Mouse (Mus musculus) adrenal gland (tissue): ENCODE measurements around the gene Gstm1.

Source experiments
- intact Hi-C: fragments of 180-260 bp; cut with DNase I; formaldehyde crosslinking; loops from one replicate; pipeline ENCODE4 v1.15.1; 2025

Gstm1 gene

DNA sequence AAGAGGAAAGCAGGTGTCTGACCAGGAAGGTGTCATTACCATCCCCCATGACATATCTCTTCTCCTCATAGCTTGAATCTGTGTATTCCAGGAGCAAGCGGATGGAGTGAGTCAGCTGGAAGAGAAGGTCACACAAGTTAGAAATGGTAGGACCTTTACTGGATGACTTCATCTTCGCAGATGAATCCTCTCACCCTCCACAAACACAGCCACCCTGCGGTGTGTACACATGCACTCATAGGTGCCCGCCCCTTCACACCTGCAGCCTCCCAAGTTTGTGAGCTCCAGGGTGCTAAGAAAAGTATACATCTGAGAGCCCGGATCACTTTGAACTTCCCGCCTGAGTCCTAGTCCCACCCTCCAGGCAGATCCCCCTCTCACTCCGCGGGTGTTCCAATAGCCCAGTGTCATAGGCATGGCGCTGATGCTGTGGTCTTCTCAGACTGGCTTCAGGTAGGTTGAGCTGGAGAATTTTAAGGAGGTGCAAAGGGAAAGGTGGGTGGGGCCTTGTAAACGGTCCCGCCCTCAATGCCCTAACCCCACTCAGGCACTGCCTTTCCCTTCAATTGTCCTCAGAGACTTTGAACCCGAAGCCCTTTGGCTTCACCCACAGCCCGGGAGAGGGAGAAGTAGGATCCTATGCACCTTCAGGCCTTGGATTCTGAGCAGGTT, 48.9 kb downstream of the Gstm1 start, which contains the start of gene Gstm3:
Gene Gstm3, minus strand, starts transcription at position 560 of the 672 bp plus-strand sequence.
- intact Hi-C loops, result no loop called here

DNA sequence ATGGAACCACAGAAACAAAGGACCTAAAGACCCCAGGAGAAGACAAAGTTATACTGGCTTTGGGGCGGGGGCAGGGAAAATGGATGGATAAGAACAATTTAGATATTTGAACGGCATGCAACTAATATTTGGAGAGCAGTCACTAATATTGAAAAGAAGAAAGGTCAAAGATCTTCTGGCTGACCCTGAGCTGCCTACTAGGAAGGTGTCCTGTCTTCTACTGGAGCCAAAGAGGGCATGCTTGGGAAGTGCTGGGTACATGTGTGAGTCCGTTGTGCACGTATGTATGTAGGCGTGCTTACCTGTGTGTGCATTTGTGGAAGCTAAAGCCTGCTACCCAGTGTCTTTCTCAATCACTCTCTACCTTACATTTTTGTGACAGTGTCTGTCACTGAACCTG, 51.1 kb downstream of the Gstm1 start:
- intact Hi-C loops, result no loop called here

DNA sequence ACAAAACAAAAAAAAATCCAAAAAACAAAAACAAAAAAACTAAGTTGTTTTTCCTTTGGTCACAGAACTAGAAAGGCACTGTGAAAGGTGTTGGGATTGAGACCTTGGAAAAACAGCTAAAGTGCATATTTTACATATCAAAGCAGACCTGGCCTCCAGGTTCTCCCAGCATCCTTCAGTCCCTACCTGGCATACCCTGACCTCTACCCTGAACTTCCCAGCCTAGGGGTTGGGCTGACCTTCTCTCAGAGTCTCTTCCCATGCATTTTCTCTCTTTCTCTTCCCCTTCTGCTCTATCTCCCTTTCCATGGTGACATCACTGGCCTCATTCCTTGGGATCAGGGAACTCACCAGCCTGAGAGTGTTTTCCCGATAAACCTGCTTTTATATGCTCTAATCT, 52.2 kb downstream of the Gstm1 start:
- intact Hi-C loops, result no loop called here

DNA sequence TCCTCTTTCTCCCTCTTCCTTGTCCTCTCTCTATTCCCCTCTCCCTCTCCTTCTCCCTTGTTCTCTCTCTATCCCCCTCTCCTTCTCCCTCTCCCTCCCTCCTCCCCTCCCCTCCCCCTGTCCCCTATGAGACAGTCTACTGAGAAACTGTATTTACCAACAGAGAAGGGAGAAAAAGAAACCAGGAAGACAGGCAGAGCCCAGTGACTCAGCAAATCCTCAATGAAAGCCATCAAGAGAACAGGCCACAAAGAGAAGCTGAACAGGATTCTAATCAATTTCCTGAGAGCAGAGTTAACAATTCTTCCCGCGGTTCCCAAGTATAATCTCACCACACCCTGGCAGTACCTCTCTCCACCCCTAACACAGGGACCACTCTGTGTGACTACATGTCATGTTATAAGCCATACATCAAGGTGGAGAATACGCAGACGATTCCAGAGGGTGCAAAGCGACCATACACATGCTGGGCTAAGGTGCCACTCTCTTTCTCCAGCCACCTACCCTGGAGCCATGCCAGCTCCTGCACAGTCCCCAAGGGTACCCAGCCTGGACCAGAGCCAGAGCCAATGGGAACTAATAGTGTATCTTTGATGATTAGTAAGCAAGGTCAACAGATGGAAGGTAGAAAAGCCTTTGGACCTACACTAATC, 53.0 kb downstream of the Gstm1 start:
- intact Hi-C loops, result no loop called here

DNA sequence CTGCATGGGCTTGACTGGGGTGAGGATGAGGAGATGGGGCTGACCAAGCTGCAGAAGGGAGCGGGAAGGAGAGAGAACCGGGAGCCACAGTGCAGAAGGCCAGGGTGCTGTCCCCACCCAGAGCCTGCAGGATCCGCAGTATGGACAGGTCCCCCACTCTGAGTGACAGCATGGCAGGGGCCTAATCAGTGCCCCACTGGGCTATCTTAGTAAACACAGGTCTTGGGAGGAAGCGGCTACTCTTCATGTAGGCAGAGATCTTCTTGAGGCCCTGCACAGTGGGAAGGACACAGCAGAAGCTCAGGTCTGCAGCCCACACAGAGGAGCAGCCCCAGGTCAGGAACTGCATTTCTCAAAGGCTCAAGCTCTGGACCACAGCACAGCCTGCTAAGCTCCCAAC, 53.7 kb downstream of the Gstm1 start:
- intact Hi-C loops, result no loop called here
